Mouse (Mus musculus) cerebellum, adult 9-10 months (tissue): ENCODE data around the gene Gm3055.
"Not testable (repeated sequence)": the region's sequence is repeated elsewhere in the genome, so short reads cannot be mapped to it uniquely, and the experiment has no call there.

Experiments
- DNase-seq: peaks from one replicate; pipeline ENCODE4 v3.0.0; 2022

Gene Gm3055

GRCm38 (mm10) chr10:81770506-81771403, at the start of gene Gm3055:
Gene Gm3055 (minus strand): TSS chr10:81771161.
- not testable (repeated sequence) for DNase-seq

- DNase-seq: peak; percentile 5
These were observed 40.9 kb upstream of the Gm3055 start, which contains the start of gene Gm4767 for GRCm38 (mm10) chr10:81811899-81812298. Gene Gm4767 (plus strand): TSS chr10:81812186.

- DNase-seq: not testable (repeated sequence)
These were observed 430 bp upstream of the Gm3055 start for GRCm38 (mm10) chr10:81771404-81771777.

- DNase-seq: not testable (repeated sequence)
These were observed 66.2 kb downstream of the Gm3055 start, which contains the start of gene Zfp433 for GRCm38 (mm10) chr10:81704531-81705301. Gene Zfp433 (plus strand): TSS chr10:81704825.
